Mouse (Mus musculus) megakaryocyte progenitor cell, adult 5-6 weeks (primary cell): Measurements from ENCODE around the gene Slit3. TPM values are rescaled to one million over a fixed set of nuclear protein-coding genes. Genes with fewer than 3 reads are reported as not detected.
A peak's percentile ranks its signal among the peaks of the same experiment; 100 is the strongest.

Source experiments
- ATAC-seq: replicated peaks from 2 replicates; pipeline ENCODE4 v1.8.0; 2016; ENCODE audit warnings: mild to moderate bottlenecking, moderate TSS enrichment, inconsistent platforms; ENCODE audit not compliant: poor library complexity
- total RNA-seq, 2 experiments: library from RNA; stranded (forward) in 1 of 2; stranded (reverse) in 1 of 2; fragments of 157-497, 149-512 nt in 1 of 2; fragments of 200-1000 nt in 1 of 2; gene quantifications; 2 replicates each; pipeline versions ENCODE4 v1.2.3 to v1.2.4; 2015 to 2017

The Slit3 gene
- total RNA-seq, 2 experiments from 2014 or later: not detected

GRCm38 (mm10) chr11:35504916-35505315 is 383.9 kb downstream of the Slit3 start:
- ATAC-seq: no peak

GRCm38 (mm10) chr11:35505316-35505715 is 384.3 kb downstream of the Slit3 start:
- ATAC-seq: peak; percentile 76

GRCm38 (mm10) chr11:35505817-35506216 is 384.8 kb downstream of the Slit3 start:
- peak; percentile 28 for ATAC-seq

DNA sequence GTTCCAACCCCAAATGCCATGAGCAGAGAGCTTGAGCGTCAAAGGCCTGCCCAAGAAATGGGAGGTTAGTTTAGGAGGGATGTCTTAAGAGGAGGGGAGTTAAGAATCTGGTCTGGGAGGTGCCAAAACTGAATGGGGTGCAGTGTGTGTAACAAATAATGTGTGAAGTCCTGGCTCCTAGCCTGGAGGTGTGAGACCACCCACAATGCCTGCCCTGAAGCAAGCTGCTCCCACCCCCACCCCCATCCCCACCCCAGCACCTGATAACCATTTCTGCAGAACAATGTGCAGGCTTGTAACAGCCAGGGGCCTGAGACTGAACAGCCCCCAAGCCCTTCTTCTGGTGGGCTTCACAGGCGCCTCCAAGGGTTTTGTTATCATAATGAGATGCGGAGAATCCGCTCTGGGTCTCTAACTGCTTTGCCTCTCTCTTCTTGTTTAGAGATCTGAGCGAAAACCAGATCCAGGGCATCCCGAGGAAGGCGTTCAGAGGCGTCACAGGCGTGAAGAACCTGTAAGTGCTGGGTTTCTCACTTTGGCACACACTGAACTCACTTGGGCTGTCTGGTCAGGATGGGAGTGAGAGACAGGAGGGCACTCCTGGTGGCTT is 386.9 kb downstream of the Slit3 start:
- no peak for ATAC-seq

DNA sequence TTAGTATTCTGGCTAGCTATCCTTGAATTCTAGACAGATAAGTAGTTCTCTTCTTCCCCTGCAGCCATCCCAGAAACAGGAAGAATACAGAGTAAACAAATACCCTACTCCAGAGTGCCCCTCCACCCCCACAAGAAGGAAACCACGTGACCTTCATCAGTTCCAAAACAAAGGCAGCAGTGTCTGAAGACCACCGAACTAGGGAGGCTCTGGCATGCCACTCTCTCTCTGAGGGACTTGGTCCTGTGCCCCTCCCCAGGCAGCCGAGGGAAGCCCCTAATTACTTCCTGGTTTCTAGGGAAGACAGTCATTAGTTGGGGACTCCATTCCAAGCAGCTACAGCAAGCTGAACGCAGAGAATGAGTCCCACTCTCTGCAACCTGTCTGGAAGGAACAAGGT is 391.7 kb downstream of the Slit3 start:
- ATAC-seq: no peak

GRCm38 (mm10) chr11:35513343-35513742 is 392.3 kb downstream of the Slit3 start:
- ATAC-seq: no peak

GRCm38 (mm10) chr11:35522802-35523452 is 401.9 kb downstream of the Slit3 start:
- 0 out of 2 replicates have a peak, but pooled peaks have one; percentile 29 for ATAC-seq

DNA sequence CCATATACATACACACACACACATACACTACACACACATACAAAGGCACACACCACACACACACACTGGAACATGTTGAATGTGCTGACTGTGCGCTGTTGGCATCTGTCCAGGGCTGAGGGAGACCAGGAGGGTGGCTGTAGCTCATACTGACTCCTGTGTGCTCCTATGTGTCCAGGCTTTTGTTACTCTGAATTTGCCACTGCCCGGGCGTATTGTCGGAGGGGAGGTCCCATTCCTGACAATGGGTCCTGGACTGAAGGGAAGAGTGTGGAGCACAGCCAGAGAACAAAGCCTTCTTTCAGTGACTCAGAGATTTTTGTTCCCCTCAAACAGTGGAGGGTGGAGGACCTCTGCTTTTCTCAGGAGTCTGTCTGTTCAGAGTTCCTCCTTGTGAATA is 402.7 kb downstream of the Slit3 start:
- ATAC-seq: no peak

DNA sequence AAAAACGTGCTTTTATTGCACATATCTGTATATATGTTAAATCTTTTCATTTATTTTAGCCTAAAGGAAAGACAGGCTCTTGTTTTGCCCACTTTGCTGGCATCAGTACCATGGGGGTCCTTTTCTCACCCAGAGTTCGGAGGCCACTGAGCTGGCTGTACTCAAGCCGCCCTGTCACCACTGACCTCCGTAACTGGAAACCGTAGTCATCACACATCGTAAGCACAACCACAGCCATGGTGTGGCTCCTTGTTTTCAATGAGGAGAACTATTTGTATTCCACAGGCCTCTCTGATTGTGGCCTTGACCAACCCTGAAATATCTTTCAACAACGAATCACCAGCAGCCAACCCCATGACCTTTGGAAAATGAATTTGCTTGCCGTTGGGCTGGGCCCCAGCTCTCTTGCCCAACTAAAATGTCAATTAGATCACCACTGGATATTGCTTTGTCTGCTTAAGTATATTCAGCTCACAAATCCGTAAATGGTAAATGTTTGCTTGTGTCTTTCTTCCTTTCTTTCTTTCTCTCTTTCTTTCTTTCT is 405.3 kb downstream of the Slit3 start:
- ATAC-seq: no peak

- ATAC-seq: no peak
These were observed 406.9 kb downstream of the Slit3 start for GRCm38 (mm10) chr11:35527816-35528462.

GRCm38 (mm10) chr11:35535027-35535426 is 414.0 kb downstream of the Slit3 start:
- no peak for ATAC-seq

DNA sequence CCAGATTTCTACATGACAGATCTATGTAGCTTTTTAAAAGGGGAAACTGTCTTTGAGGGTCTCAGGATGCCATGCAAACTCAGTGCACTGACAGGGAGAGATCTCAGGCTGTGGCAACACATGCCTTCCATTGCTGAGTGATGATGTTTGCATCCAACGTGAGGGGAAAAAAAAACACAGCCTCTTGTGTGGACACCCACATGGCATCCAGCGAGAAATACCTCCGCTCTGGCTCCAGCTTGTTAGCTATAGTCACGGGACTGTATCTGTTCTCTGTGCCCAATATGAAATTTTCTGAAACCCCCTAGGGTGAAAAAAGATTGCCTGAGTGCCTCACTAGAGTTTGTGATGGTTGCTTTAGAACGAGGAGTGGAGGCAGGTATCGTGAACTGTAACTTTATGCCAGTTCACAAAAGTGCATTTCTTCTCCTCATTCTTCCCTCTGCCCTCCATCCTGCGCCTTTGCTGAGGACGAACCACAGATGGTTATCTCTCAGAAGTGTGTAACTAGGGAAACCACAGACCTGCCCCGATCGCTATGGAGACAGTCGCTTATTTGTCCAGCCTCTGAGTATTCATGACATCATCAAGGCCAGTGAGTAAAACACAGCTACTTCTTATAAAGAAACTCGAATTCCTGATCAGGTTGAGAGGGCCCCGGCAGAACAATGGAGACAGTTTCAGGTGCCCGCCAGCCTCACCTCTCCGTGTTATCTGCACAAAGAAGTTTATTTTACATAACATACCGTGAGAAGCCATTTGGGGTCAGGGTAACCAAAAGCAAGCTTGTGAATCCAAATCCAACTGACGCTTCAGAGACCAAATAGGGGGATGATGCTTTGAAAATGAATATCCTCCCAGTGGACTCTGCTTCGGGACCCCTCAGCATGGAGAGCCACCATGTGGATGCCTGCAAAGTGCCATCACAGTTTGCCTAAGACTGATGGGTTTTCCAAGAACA is 416.4 kb downstream of the Slit3 start:
- ATAC-seq: peak; percentile 26; the same call in 1 of the 2 replicates

DNA sequence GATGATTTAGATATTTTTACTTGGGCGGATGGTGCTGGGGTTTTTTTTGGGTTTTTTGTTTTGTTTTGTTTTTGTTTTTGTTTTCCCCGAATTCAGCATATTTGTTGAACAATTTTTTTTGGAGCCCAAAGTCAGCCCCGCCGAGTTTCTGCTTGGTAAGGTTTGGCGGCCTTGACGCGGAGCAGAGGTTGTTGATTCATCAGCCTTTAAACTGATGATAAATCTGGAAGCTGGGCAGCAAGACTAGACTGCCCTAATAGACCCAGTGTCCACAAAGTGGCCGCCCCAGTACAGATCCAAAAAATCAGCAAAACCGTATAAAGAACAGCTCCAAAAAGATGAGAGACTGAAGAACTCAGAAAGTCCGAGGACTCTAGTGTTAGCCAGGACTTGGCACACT is 421.7 kb downstream of the Slit3 start:
- ATAC-seq: no peak

- ATAC-seq: no peak
These were observed 423.4 kb downstream of the Slit3 start for GRCm38 (mm10) chr11:35544112-35545064.

- ATAC-seq: no peak
These were observed 425.2 kb downstream of the Slit3 start for GRCm38 (mm10) chr11:35546081-35546822.

- no peak for ATAC-seq
These were observed 429.0 kb downstream of the Slit3 start for GRCm38 (mm10) chr11:35550036-35550435.

- ATAC-seq: no peak
These were observed 435.2 kb downstream of the Slit3 start for GRCm38 (mm10) chr11:35556192-35556591.

- no peak for ATAC-seq
These were observed 436.5 kb downstream of the Slit3 start for GRCm38 (mm10) chr11:35557476-35557875.

DNA sequence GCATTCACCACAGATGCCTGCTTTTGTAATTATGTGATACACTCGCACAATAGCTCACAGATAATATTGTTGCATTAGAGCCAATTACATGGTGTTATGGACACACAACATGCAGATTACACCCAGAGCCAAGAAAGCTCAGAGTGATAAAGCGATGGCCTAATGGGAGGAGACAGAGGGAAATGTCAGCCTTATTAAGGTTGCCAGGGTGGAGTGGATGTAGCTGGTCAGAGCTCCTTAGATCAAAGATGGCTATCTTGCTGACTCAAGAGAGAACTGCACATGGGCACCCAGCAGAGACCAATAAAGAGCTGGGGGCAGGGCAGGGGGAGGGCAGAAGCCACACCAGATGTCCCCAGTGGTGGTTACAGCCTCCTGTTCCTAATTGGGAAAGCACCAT is 437.3 kb downstream of the Slit3 start:
- no peak for ATAC-seq
